Mouse (Mus musculus): ENCODE measurements around the gene Gm49318. TPM values are rescaled to one million over a fixed set of nuclear protein-coding genes. Genes with fewer than 3 reads are reported as not detected.

Gene Gm49318
- polyA plus RNA-seq (2014; fragmentation: Nextera tagmentation; extraction: Ambion mirVana): not detected in 2 replicates

DNA sequence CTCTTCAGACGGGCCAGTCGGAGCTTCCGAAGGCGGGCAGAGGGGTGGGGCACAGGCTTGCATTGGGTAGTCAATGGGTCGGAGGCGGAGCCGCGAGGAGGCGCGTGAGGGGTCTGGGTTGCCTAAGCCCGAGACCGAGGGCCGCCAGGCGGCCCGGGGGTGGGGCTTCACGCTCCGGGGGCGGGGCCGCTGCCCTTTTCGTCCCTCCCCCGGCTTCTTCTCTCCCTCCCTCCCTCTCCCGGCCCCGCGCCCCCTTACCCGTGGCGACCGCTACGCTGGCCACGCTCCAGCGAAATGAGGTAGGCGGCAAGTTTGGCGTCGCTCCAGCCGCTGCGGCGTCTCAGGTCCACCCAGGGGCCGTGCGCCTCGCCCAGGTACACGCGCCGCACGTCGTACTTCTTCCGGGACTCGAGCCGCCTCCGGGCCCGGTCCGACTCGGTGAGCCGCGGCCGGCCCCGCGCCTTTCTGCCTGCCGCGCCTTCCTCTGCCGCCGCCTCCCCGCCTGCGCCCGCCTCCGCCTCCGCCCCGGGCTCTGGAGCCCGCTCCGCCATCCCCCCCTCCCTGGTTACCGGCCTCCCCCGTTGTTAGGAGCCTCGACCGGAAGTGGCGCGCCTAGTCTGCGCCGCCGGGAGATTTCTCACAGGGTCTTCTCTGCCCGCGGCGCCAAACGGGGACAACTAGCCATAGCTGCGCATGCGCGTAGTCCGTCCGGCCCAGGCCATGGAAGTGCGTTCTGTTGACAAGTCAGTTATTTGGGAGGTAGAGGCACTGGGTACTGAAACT lies at the start of gene Gm49318, which contains the start of gene Zfp653:
TSS of gene Gm49318 (minus strand) at position 469 of the 783 bp plus-strand sequence.
TSS of gene Zfp653 (minus strand) at position 586 of the 783 bp plus-strand sequence.
- Histone ChIP-seq H3K9ac (ENCODE audit: low read depth, low read length) (peak within 1 kb of the TSS; percentile 87), H3K4me2 (ENCODE audit: low read depth, low read length) (peak within 1 kb of the TSS; percentile 59), H3K27me3 (replicated peaks; ENCODE audit: control insufficient read depth, insufficient read depth, low read length) (no peaks in the 10 kb centered on the region), H3K4me1 (ENCODE audit: control insufficient read depth, insufficient read depth, low read length) (peaks cover 3% of the 10 kb centered on the region; the same call in 1 of the 2 replicates), H3K4me3 (ENCODE audit: low read depth, low read length) (peak within 1 kb of the TSS; percentile 67), H3K9me3 (ENCODE audit: control insufficient read depth, low read length) (no peaks in the 10 kb centered on the region), H3K36me3 (ENCODE audit: control insufficient read depth, insufficient read depth, low read length) (peaks cover 31% of the 10 kb centered on the region; the same call in 1 of the 2 replicates), H3K27ac (replicated peaks; ENCODE audit: low read depth, low read length) (peak within 1 kb of the TSS; percentile 97)
- ATAC-seq (ENCODE audit: low read depth) (peak; percentile 98), DNase-seq (ENCODE audit: low spot score) (peak; percentile 98)
- under 1% methylated on average over 50 of the region's 87 CpGs for WGBS

DNA sequence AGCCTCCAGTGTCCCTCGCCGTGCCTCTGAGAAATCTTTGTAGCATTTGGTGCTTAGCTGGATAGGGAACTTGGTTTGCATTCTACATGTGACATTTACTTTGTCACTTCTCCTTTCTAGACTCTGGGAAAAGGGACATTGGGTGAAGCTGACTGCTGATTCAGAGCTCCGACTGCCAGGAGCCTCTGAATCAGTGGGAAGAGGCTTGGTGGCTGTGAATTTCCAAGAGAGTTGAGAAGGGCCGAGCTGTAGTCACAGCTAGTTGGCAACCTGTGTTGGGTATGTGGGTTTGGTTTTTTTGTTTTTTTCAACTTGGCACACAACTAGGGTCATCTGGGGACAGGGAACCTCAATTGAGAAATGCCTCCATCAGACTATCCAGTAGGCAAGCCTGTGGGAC lies 48.5 kb upstream of the Gm49318 start:
- ATAC-seq (ENCODE audit: low read depth): no peak
- H3K27ac ChIP-seq (replicated peaks; ENCODE audit: low read depth, low read length): no peak overlapping the region
- no peaks in the 10 kb centered on the region for H3K27me3 ChIP-seq (replicated peaks; ENCODE audit: control insufficient read depth, insufficient read depth, low read length)
- 83% methylated on average over 4 of the region's 4 CpGs for WGBS
- DNase-seq (ENCODE audit: low spot score): no peak
- no peak overlapping the region for H3K4me3 ChIP-seq (ENCODE audit: low read depth, low read length)
- no peaks in the 10 kb centered on the region for H3K36me3 ChIP-seq (ENCODE audit: control insufficient read depth, insufficient read depth, low read length)
- H3K9me3 ChIP-seq (ENCODE audit: control insufficient read depth, low read length): no peaks in the 10 kb centered on the region
- H3K4me1 ChIP-seq (ENCODE audit: control insufficient read depth, insufficient read depth, low read length): peaks cover 13% of the 10 kb centered on the region
- H3K9ac ChIP-seq (ENCODE audit: low read depth, low read length): no peak overlapping the region
- H3K4me2 ChIP-seq (ENCODE audit: low read depth, low read length): no peak overlapping the region

DNA sequence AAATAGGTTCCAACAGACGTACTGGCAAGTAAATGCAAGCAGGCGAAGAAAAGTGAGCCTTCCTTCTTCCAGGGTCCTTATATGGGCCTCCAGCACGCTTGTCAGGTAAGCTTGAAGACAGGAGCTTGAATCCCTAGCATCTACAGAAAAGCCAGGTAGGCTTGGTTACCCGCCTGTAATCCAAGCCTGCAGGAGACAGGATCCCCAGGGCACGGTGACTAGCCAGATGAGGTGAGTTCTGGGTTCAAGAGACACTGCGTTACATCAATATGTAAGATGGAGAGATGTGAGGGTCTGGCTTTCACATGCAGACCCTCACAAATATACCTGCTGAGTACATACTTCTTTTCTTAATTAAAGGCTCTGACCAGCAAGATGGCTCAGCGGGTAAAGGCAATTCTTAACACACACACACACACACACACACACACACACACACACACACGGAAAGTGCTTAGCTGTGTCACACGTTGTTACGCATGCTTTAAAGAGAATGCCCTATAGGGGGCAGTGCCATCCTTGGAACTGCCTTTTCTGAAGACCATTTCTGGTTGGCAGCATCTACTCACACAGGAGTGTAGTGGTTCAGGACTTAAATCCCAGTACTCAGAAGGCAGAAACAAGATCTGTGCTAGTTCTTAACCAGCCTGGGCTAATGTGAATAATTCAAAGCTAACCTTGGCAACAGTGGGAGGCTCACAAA lies 46.8 kb upstream of the Gm49318 start:
- 46% methylated on average over 10 of the region's 10 CpGs for WGBS
- H3K4me3 ChIP-seq (ENCODE audit: low read depth, low read length): peak overlapping the region; percentile 88
- peaks cover 13% of the 10 kb centered on the region for H3K4me1 ChIP-seq (ENCODE audit: control insufficient read depth, insufficient read depth, low read length)
- no peak overlapping the region for H3K27ac ChIP-seq (replicated peaks; ENCODE audit: low read depth, low read length)
- H3K27me3 ChIP-seq (replicated peaks; ENCODE audit: control insufficient read depth, insufficient read depth, low read length): no peaks in the 10 kb centered on the region
- DNase-seq (ENCODE audit: low spot score) (peak; percentile 67), ATAC-seq (ENCODE audit: low read depth) (no peak)
- peak overlapping the region; percentile 93; the same call in 1 of the 2 replicates for H3K9ac ChIP-seq (ENCODE audit: low read depth, low read length)
- H3K4me2 ChIP-seq (ENCODE audit: low read depth, low read length): peak overlapping the region; percentile 64
- H3K9me3 ChIP-seq (ENCODE audit: control insufficient read depth, low read length): no peaks in the 10 kb centered on the region
- peaks cover 13% of the 10 kb centered on the region for H3K36me3 ChIP-seq (ENCODE audit: control insufficient read depth, insufficient read depth, low read length)

DNA sequence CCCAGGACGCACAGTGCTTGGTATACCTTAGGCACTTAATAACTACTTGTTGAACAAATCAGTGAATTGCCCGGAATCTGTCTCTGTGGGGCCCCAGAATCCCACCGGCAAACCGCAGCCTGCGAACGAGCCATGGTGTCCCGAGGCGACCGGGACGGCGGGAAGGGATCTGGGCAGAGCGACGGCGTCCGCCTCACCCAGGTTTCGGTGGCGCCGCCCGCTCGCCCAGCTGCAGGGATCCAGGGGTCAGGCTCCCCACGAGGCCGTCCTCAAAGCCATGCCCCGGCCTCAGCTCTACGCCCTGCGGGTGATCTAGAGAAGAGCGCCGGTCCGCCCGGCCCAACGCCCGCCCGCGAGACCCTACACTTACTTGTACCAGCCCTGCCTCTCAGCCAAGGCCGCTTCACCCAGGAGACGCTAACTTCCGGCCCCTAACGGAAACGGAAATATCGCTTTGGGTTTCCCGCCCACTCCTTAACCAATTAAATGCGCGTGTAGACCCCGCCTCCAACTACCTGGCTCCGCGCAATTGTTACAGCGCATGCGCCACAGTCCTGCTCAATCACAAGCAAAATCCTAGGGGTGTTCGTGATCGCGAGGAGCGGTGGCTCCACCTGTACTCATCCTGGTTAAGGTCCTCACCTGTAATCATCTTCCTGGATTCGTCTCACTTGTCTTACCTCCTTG lies 45.8 kb upstream of the Gm49318 start, which contains the start of gene Elof1:
TSS of gene Elof1 (minus strand) at position 433 of the 687 bp plus-strand sequence.
- no peaks in the 10 kb centered on the region for H3K9me3 ChIP-seq (ENCODE audit: control insufficient read depth, low read length)
- under 1% methylated on average over 38 of the region's 52 CpGs for WGBS
- peak within 1 kb of the TSS; percentile 64 for H3K4me2 ChIP-seq (ENCODE audit: low read depth, low read length)
- H3K27me3 ChIP-seq (replicated peaks; ENCODE audit: control insufficient read depth, insufficient read depth, low read length): no peaks in the 10 kb centered on the region
- DNase-seq (ENCODE audit: low spot score): peak; percentile 98
- peak within 1 kb of the TSS; percentile 93 for H3K9ac ChIP-seq (ENCODE audit: low read depth, low read length)
- peaks cover 23% of the 10 kb centered on the region for H3K36me3 ChIP-seq (ENCODE audit: control insufficient read depth, insufficient read depth, low read length)
- H3K4me1 ChIP-seq (ENCODE audit: control insufficient read depth, insufficient read depth, low read length): peaks cover 13% of the 10 kb centered on the region
- peak within 1 kb of the TSS; percentile 88 for H3K4me3 ChIP-seq (ENCODE audit: low read depth, low read length)
- ATAC-seq (ENCODE audit: low read depth): peak; percentile 98
- peak within 1 kb of the TSS; percentile 77 for H3K27ac ChIP-seq (replicated peaks; ENCODE audit: low read depth, low read length)

DNA sequence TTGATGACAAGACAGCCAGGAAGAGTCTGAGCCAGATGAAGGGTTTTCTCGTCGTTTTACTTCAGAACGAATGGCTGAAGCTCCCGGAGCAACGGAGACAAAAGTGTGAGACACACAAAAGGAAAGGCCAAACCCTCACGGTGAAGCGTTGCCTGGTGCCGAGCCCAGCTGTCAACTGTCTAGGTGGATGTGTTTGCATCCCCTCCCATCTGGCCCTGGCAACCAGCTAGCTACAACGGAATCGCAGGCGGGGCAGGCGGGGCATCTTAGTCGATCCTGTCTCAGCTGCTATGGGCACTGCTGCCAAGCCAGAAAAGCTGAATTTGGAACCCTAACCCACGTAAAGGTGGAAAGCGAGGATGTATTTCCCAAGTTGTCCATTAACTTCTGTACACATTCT lies 45.0 kb upstream of the Gm49318 start:
- Histone ChIP-seq H3K27ac (replicated peaks; ENCODE audit: low read depth, low read length) (peak overlapping the region; percentile 77; the same call in 1 of the 2 replicates), H3K4me2 (ENCODE audit: low read depth, low read length) (peak overlapping the region; percentile 64), H3K9ac (ENCODE audit: low read depth, low read length) (peak overlapping the region; percentile 93), H3K4me1 (ENCODE audit: control insufficient read depth, insufficient read depth, low read length) (peaks cover 13% of the 10 kb centered on the region), H3K36me3 (ENCODE audit: control insufficient read depth, insufficient read depth, low read length) (peaks cover 31% of the 10 kb centered on the region), H3K27me3 (replicated peaks; ENCODE audit: control insufficient read depth, insufficient read depth, low read length) (no peaks in the 10 kb centered on the region), H3K9me3 (ENCODE audit: control insufficient read depth, low read length) (no peaks in the 10 kb centered on the region), H3K4me3 (ENCODE audit: low read depth, low read length) (peak overlapping the region; percentile 88)
- WGBS: 37% methylated on average over 15 of the region's 15 CpGs
- no peak for ATAC-seq (ENCODE audit: low read depth)
- no peak for DNase-seq (ENCODE audit: low spot score)

DNA sequence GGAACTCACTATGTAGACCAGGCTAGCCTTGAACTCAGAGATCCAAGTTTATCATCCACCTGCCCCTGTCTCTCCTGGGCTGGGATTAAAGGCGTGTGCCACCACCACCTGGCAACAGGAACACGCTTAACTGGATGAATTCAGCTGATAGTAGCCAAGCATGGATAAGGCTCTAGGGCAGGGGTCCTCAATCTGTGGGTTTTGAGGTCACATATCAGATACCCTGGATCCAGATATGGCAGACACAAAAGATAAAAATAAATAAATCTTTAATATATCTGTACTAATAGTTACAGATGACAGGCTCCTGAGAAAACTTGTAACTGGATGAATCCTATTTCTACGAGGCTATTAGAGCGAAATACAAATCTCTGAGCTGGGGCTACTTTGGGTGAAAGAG lies 44.6 kb upstream of the Gm49318 start:
- H3K9ac ChIP-seq (ENCODE audit: low read depth, low read length): peak overlapping the region; percentile 93
- no peak for ATAC-seq (ENCODE audit: low read depth)
- peaks cover 13% of the 10 kb centered on the region for H3K4me1 ChIP-seq (ENCODE audit: control insufficient read depth, insufficient read depth, low read length)
- no peak for DNase-seq (ENCODE audit: low spot score)
- peak overlapping the region; percentile 88 for H3K4me3 ChIP-seq (ENCODE audit: low read depth, low read length)
- H3K4me2 ChIP-seq (ENCODE audit: low read depth, low read length): peak overlapping the region; percentile 64
- WGBS: 79% methylated on average over 4 of the region's 4 CpGs
- H3K36me3 ChIP-seq (ENCODE audit: control insufficient read depth, insufficient read depth, low read length): peaks cover 35% of the 10 kb centered on the region
- no peaks in the 10 kb centered on the region for H3K27me3 ChIP-seq (replicated peaks; ENCODE audit: control insufficient read depth, insufficient read depth, low read length)
- H3K27ac ChIP-seq (replicated peaks; ENCODE audit: low read depth, low read length): no peak overlapping the region
- H3K9me3 ChIP-seq (ENCODE audit: control insufficient read depth, low read length): no peaks in the 10 kb centered on the region

DNA sequence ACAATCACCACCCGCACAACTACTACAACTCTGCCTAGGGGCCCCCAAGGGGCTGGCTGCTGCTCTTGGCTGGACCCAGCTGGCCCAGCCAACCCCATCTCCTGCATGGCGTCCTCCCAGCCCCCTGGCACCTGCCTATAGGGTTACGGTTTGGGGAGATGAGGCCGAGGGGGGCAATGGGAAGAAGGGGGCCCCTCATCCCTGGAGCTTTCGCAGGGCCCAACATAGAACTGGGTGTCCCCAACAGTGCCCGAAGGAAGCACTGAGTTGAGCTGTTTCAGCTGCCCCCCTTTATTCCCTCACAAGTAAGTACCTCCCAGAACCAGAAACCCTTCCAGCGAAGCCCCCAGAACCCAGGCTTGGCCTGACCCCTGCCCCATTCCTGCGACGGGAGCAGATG lies 37.1 kb upstream of the Gm49318 start:
- peaks cover 38% of the 10 kb centered on the region for H3K36me3 ChIP-seq (ENCODE audit: control insufficient read depth, insufficient read depth, low read length)
- WGBS: 90% methylated on average over 6 of the region's 9 CpGs
- no peak for DNase-seq (ENCODE audit: low spot score)
- no peak for ATAC-seq (ENCODE audit: low read depth)
- H3K9me3 ChIP-seq (ENCODE audit: control insufficient read depth, low read length): no peaks in the 10 kb centered on the region
- no peak overlapping the region for H3K9ac ChIP-seq (ENCODE audit: low read depth, low read length)
- no peak overlapping the region for H3K27ac ChIP-seq (replicated peaks; ENCODE audit: low read depth, low read length)
- no peak overlapping the region for H3K4me3 ChIP-seq (ENCODE audit: low read depth, low read length)
- no peaks in the 10 kb centered on the region for H3K4me1 ChIP-seq (ENCODE audit: control insufficient read depth, insufficient read depth, low read length)
- H3K27me3 ChIP-seq (replicated peaks; ENCODE audit: control insufficient read depth, insufficient read depth, low read length): no peaks in the 10 kb centered on the region
- H3K4me2 ChIP-seq (ENCODE audit: low read depth, low read length): no peak overlapping the region

DNA sequence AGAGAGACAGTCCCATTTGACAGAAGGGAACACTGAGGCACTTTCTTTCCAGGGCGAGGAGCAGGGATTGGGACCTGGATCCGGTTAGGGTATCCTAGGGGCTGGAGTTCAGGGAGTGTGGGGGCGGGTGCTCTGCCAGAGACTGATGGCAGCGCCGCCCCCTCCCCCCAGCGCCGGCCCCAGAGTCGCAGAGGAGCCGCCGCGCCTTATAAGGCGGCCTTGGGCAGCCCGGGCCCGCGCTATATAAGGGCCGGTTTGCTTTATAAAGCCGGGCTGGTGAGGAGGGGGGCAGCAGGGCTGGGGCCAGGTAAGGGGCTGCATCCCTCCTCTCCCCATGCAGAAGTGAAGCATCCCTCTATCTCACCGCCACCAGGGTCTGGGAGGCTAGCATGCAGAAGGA lies 28.9 kb upstream of the Gm49318 start:
- Histone ChIP-seq H3K4me1 (ENCODE audit: control insufficient read depth, insufficient read depth, low read length) (no peaks in the 10 kb centered on the region; the same call in 1 of the 2 replicates), H3K27ac (replicated peaks; ENCODE audit: low read depth, low read length) (no peak overlapping the region), H3K36me3 (ENCODE audit: control insufficient read depth, insufficient read depth, low read length) (no peaks in the 10 kb centered on the region), H3K4me2 (ENCODE audit: low read depth, low read length) (no peak overlapping the region), H3K4me3 (ENCODE audit: low read depth, low read length) (peak overlapping the region; percentile 11; the same call in 1 of the 2 replicates), H3K9ac (ENCODE audit: low read depth, low read length) (no peak overlapping the region), H3K9me3 (ENCODE audit: control insufficient read depth, low read length) (no peaks in the 10 kb centered on the region), H3K27me3 (replicated peaks; ENCODE audit: control insufficient read depth, insufficient read depth, low read length) (peaks cover 20% of the 10 kb centered on the region)
- DNase-seq (ENCODE audit: low spot score): no peak
- ATAC-seq (ENCODE audit: low read depth): no peak
- 3% methylated on average over 14 of the region's 18 CpGs for WGBS

Measured in embryonic facial prominence, embryonic 14.5 days (tissue).